Mouse (Mus musculus) limb, embryonic 14.5 days (tissue): ENCODE data around the gene Stra8. TPM values are rescaled to one million over a fixed set of nuclear protein-coding genes. Genes with fewer than 3 reads are reported as not detected.

Source experiments
- ATAC-seq: fragments of 200-750 bp; cut with Nextera tagmentation; 2 replicates; pipeline ENCODE4 v1.8.0; 2017; ENCODE audit warnings: low read depth, moderate number of reproducible peaks, moderate TSS enrichment; ENCODE audit not compliant: low FRiP score
- DNase-seq: peaks from one replicate; pipeline ENCODE4 v3.0.0-alpha.2; 2015; ENCODE audit warnings: low spot score
- H3K27ac ChIP-seq: fragments of 300-500 bp; sonication (generic); replicated peaks from 2 replicates; pipeline ENCODE4 v1.5.1; 2014; ENCODE audit warnings: low read depth, mild to moderate bottlenecking, low read length, moderate library complexity, mixed read lengths
- H3K27me3 ChIP-seq: fragments of 300-500 bp; sonication (generic); 2 replicates; pipeline ENCODE4 v1.6.1; 2014; ENCODE audit warnings: low read length, mixed read lengths; ENCODE audit not compliant: control insufficient read depth, insufficient read depth
- H3K36me3 ChIP-seq: fragments of 300-500 bp; sonication (generic); 2 replicates; pipeline ENCODE4 v1.6.1; 2014; ENCODE audit warnings: mild to moderate bottlenecking, low read length, moderate library complexity, mixed read lengths; ENCODE audit not compliant: control insufficient read depth, insufficient read depth
- H3K4me1 ChIP-seq: fragments of 300-500 bp; sonication (generic); 2 replicates; pipeline ENCODE4 v1.6.1; 2014; ENCODE audit warnings: antibody characterized with exemption, low read length, mixed read lengths; ENCODE audit not compliant: control insufficient read depth, insufficient read depth
- H3K4me2 ChIP-seq: fragments of 300-500 bp; sonication (generic); replicated peaks from 2 replicates; pipeline ENCODE4 v1.6.1; 2014; ENCODE audit warnings: low read depth, mild to moderate bottlenecking, low read length, moderate library complexity; ENCODE audit not compliant: severe bottlenecking
- H3K4me3 ChIP-seq: fragments of 300-500 bp; sonication (generic); replicated peaks from 2 replicates; pipeline ENCODE4 v1.5.1; 2014; ENCODE audit warnings: low read length
- H3K9ac ChIP-seq: fragments of 300-500 bp; sonication (generic); 2 replicates; pipeline ENCODE4 v1.6.1; 2014; ENCODE audit warnings: mild to moderate bottlenecking, low read depth, low read length, moderate library complexity; ENCODE audit not compliant: severe bottlenecking
- H3K9me3 ChIP-seq: fragments of 300-500 bp; sonication (generic); 2 replicates; pipeline ENCODE4 v1.6.1; 2016; ENCODE audit warnings: low read length; ENCODE audit not compliant: control insufficient read depth
- POLR2A ChIP-seq: fragments of 200-500 bp; IDR thresholded peaks from 2 replicates; pipeline ENCODE4 v1.8.0; 2012; ENCODE audit warnings: inconsistent platforms, mild to moderate bottlenecking, moderate library complexity, borderline replicate concordance; ENCODE audit not compliant: insufficient read depth, insufficient read length; ENCODE audit errors: extremely low read depth
- WGBS: fragments of 180-500 bp; shearing (Covaris S2); extraction: QIAGEN DNeasy Blood & Tissue Kit; methylation state at CpG from one replicate; pipeline ENCODE4 v1.1.7; 2014; 5-methylcytosine and 5-hydroxymethylcytosine counted together
- polyA plus RNA-seq, 2 experiments: library from polyadenylated mRNA; depleted of rRNA in 1 of 2; stranded (reverse) in 1 of 2; unstranded in 1 of 2; fragments of >200 nt; fragmentation: Nextera tagmentation in 1 of 2; extraction: Ambion mirVana in 1 of 2; gene quantifications; 2 replicates each; pipeline versions ENCODE4 v1.2.1 to v1.2.3; 2012 to 2014

Stra8 gene
- polyA plus RNA-seq, 2 experiments: 0.05 TPM; not detected in 1

- Histone ChIP-seq H3K4me2 (no peak overlapping the region), H3K4me1 (peaks cover 19% of the 10 kb centered on the region), H3K36me3 (peaks cover 17% of the 10 kb centered on the region; the same call in 1 of the 2 replicates), H3K9ac (no peak overlapping the region), H3K9me3 (no peaks in the 10 kb centered on the region), H3K27ac (no peak overlapping the region), H3K27me3 (no peaks in the 10 kb centered on the region), H3K4me3 (no peak overlapping the region)
- DNase-seq: no peak
- ATAC-seq: no peak
- no peak for TF ChIP-seq POLR2A
- 86% methylated on average over 15 of the region's 15 CpGs for WGBS
Observed at GRCm38 (mm10) chr6:34875268-34875761, 44.6 kb upstream of the Stra8 start.

GRCm38 (mm10) chr6:34875966-34876834 lies 43.8 kb upstream of the Stra8 start:
- Histone ChIP-seq H3K27me3 (no peaks in the 10 kb centered on the region), H3K4me2 (peak overlapping the region; percentile 75; the same call in 1 of the 2 replicates), H3K9me3 (no peaks in the 10 kb centered on the region), H3K27ac (no peak overlapping the region), H3K36me3 (peaks cover 24% of the 10 kb centered on the region; the same call in 1 of the 2 replicates), H3K9ac (no peak overlapping the region), H3K4me3 (no peak overlapping the region), H3K4me1 (peaks cover 11% of the 10 kb centered on the region)
- no peak for ATAC-seq
- no peak for DNase-seq
- TF ChIP-seq POLR2A: no peak
- 59% methylated on average over 12 of the region's 12 CpGs for WGBS

- TF ChIP-seq POLR2A: no peak
- no peak for DNase-seq
- 19% methylated on average over 2 of the region's 2 CpGs for WGBS
Observed at GRCm38 (mm10) chr6:34876835-34877156, 43.2 kb upstream of the Stra8 start.

GRCm38 (mm10) chr6:34877509-34878321 lies 42.2 kb upstream of the Stra8 start, which contains the start of gene Cyren:
TSS of gene Cyren (minus strand) at chr6:34878060.
- Histone ChIP-seq H3K27ac (peak within 1 kb of the TSS; percentile 86), H3K27me3 (no peaks in the 10 kb centered on the region), H3K9ac (peak within 1 kb of the TSS; percentile 90), H3K9me3 (no peaks in the 10 kb centered on the region), H3K4me1 (peaks cover 9% of the 10 kb centered on the region; the same call in 1 of the 2 replicates), H3K4me2 (peak within 1 kb of the TSS; percentile 75), H3K36me3 (peaks cover 33% of the 10 kb centered on the region; the same call in 1 of the 2 replicates), H3K4me3 (peak within 1 kb of the TSS; percentile 67)
- DNase-seq (peak; percentile 91), ATAC-seq (peak; percentile 91)
- WGBS: under 1% methylated on average over 50 of the region's 56 CpGs
- peak; percentile 69; the same call in 1 of the 2 replicates for TF ChIP-seq POLR2A

More at GRCm38 (mm10) chr6:34876835-34877156, 43.2 kb upstream of the Stra8 start:
- Histone ChIP-seq H3K4me2 (peak overlapping the region; percentile 75), H3K36me3 (peaks cover 27% of the 10 kb centered on the region; the same call in 1 of the 2 replicates), H3K4me1 (peaks cover 9% of the 10 kb centered on the region; the same call in 1 of the 2 replicates), H3K9me3 (no peaks in the 10 kb centered on the region), H3K27me3 (no peaks in the 10 kb centered on the region), H3K27ac (no peak overlapping the region), H3K4me3 (peak overlapping the region; percentile 67), H3K9ac (peak overlapping the region; percentile 90)
- ATAC-seq: no peak
